Mouse (Mus musculus): ENCODE results near the gene Pcif1. TPM values are rescaled to one million over a fixed set of nuclear protein-coding genes. Genes with fewer than 3 reads are reported as not detected.

Gene Pcif1
- polyA plus RNA-seq, 2 experiments = 40.5 to 66.4 TPM

- Histone ChIP-seq H3K36me3 (ENCODE audit: control insufficient read depth, insufficient read depth, low read length) (no peaks in the 10 kb centered on the region), H3K9me3 (ENCODE audit: control insufficient read depth, low read length) (peaks cover 3% of the 10 kb centered on the region; the same call in 1 of the 2 replicates), H3K9ac (ENCODE audit: low read depth, low read length, severe bottlenecking) (no peak overlapping the region), H3K27ac (replicated peaks; ENCODE audit: low read depth, low read length) (no peak overlapping the region), H3K4me2 (replicated peaks; ENCODE audit: low read depth, low read length, severe bottlenecking) (no peak overlapping the region), H3K27me3 (ENCODE audit: control insufficient read depth, insufficient read depth, low read length) (no peaks in the 10 kb centered on the region), H3K4me1 (ENCODE audit: control insufficient read depth, insufficient read depth, low read length) (0 out of 2 replicates have a peak, but pooled peaks cover under 1% of the 10 kb centered on the region), H3K4me3 (replicated peaks; ENCODE audit: low read length) (no peak overlapping the region)
- 54% methylated on average over 16 of the region's 16 CpGs for WGBS
- ATAC-seq (ENCODE audit: low FRiP score, low read depth) (no peak; the same call in 1 of the 2 replicates), DNase-seq (ENCODE audit: low spot score) (peak; percentile 46)
- no peak for TF ChIP-seq POLR2A (IDR thresholded peaks at IDR 0.05; ENCODE audit: borderline replicate concordance, extremely low read depth, insufficient read depth, insufficient read length)
Measured at GRCm38 (mm10) chr2:164866741-164867551, 12.2 kb upstream of the Pcif1 start.

- no peak for DNase-seq (ENCODE audit: low spot score)
- Histone ChIP-seq H3K27ac (replicated peaks; ENCODE audit: low read depth, low read length) (no peak overlapping the region), H3K4me2 (replicated peaks; ENCODE audit: low read depth, low read length, severe bottlenecking) (no peak overlapping the region), H3K4me1 (ENCODE audit: control insufficient read depth, insufficient read depth, low read length) (no peaks in the 10 kb centered on the region), H3K9ac (ENCODE audit: low read depth, low read length, severe bottlenecking) (no peak overlapping the region), H3K36me3 (ENCODE audit: control insufficient read depth, insufficient read depth, low read length) (no peaks in the 10 kb centered on the region), H3K9me3 (ENCODE audit: control insufficient read depth, low read length) (peaks cover 3% of the 10 kb centered on the region; the same call in 1 of the 2 replicates), H3K27me3 (ENCODE audit: control insufficient read depth, insufficient read depth, low read length) (no peaks in the 10 kb centered on the region), H3K4me3 (replicated peaks; ENCODE audit: low read length) (no peak overlapping the region)
- no peak for ATAC-seq (ENCODE audit: low FRiP score, low read depth)
- no peak for TF ChIP-seq POLR2A (IDR thresholded peaks at IDR 0.05; ENCODE audit: borderline replicate concordance, extremely low read depth, insufficient read depth, insufficient read length)
- 96% methylated on average over 7 of the region's 7 CpGs for WGBS
Measured at GRCm38 (mm10) chr2:164867566-164867965, 11.5 kb upstream of the Pcif1 start.

- no peak overlapping the region for H3K27ac ChIP-seq (replicated peaks; ENCODE audit: low read depth, low read length)
- peaks cover 3% of the 10 kb centered on the region; the same call in 1 of the 2 replicates for H3K9me3 ChIP-seq (ENCODE audit: control insufficient read depth, low read length)
- ATAC-seq (ENCODE audit: low FRiP score, low read depth) (no peak), DNase-seq (ENCODE audit: low spot score) (no peak)
- H3K4me3 ChIP-seq (replicated peaks; ENCODE audit: low read length) = no peak overlapping the region
- no peaks in the 10 kb centered on the region for H3K4me1 ChIP-seq (ENCODE audit: control insufficient read depth, insufficient read depth, low read length)
- H3K27me3 ChIP-seq (ENCODE audit: control insufficient read depth, insufficient read depth, low read length) = no peaks in the 10 kb centered on the region
- TF ChIP-seq POLR2A (IDR thresholded peaks at IDR 0.05; ENCODE audit: borderline replicate concordance, extremely low read depth, insufficient read depth, insufficient read length) = no peak
- no peaks in the 10 kb centered on the region for H3K36me3 ChIP-seq (ENCODE audit: control insufficient read depth, insufficient read depth, low read length)
- 76% methylated on average over 7 of the region's 7 CpGs for WGBS
- H3K9ac ChIP-seq (ENCODE audit: low read depth, low read length, severe bottlenecking) = no peak overlapping the region
- no peak overlapping the region for H3K4me2 ChIP-seq (replicated peaks; ENCODE audit: low read depth, low read length, severe bottlenecking)
Measured at GRCm38 (mm10) chr2:164868491-164868890, 10.6 kb upstream of the Pcif1 start.

GRCm38 (mm10) chr2:164871602-164872303 is 7.4 kb upstream of the Pcif1 start:
- no peaks in the 10 kb centered on the region for H3K27me3 ChIP-seq (ENCODE audit: control insufficient read depth, insufficient read depth, low read length)
- WGBS = 56% methylated on average over 6 of the region's 6 CpGs
- no peak overlapping the region for H3K27ac ChIP-seq (replicated peaks; ENCODE audit: low read depth, low read length)
- no peaks in the 10 kb centered on the region for H3K36me3 ChIP-seq (ENCODE audit: control insufficient read depth, insufficient read depth, low read length)
- no peak overlapping the region for H3K4me3 ChIP-seq (replicated peaks; ENCODE audit: low read length)
- no peak for TF ChIP-seq POLR2A (IDR thresholded peaks at IDR 0.05; ENCODE audit: borderline replicate concordance, extremely low read depth, insufficient read depth, insufficient read length)
- H3K9ac ChIP-seq (ENCODE audit: low read depth, low read length, severe bottlenecking) = no peak overlapping the region
- H3K4me2 ChIP-seq (replicated peaks; ENCODE audit: low read depth, low read length, severe bottlenecking) = no peak overlapping the region
- DNase-seq (ENCODE audit: low spot score) (no peak), ATAC-seq (ENCODE audit: low FRiP score, low read depth) (no peak)
- no peaks in the 10 kb centered on the region for H3K4me1 ChIP-seq (ENCODE audit: control insufficient read depth, insufficient read depth, low read length)
- peaks cover 3% of the 10 kb centered on the region; the same call in 1 of the 2 replicates for H3K9me3 ChIP-seq (ENCODE audit: control insufficient read depth, low read length)

- H3K4me2 ChIP-seq (replicated peaks; ENCODE audit: low read depth, low read length, severe bottlenecking) = no peak overlapping the region
- WGBS = 59% methylated on average over 3 of the region's 3 CpGs
- H3K27me3 ChIP-seq (ENCODE audit: control insufficient read depth, insufficient read depth, low read length) = no peaks in the 10 kb centered on the region
- ATAC-seq (ENCODE audit: low FRiP score, low read depth) (no peak), DNase-seq (ENCODE audit: low spot score) (no peak)
- H3K27ac ChIP-seq (replicated peaks; ENCODE audit: low read depth, low read length) = no peak overlapping the region
- H3K4me3 ChIP-seq (replicated peaks; ENCODE audit: low read length) = no peak overlapping the region
- no peaks in the 10 kb centered on the region for H3K9me3 ChIP-seq (ENCODE audit: control insufficient read depth, low read length)
- H3K4me1 ChIP-seq (ENCODE audit: control insufficient read depth, insufficient read depth, low read length) = peaks cover 7% of the 10 kb centered on the region; the same call in 1 of the 2 replicates
- H3K9ac ChIP-seq (ENCODE audit: low read depth, low read length, severe bottlenecking) = no peak overlapping the region
- peaks cover 3% of the 10 kb centered on the region; the same call in 1 of the 2 replicates for H3K36me3 ChIP-seq (ENCODE audit: control insufficient read depth, insufficient read depth, low read length)
- no peak for TF ChIP-seq POLR2A (IDR thresholded peaks at IDR 0.05; ENCODE audit: borderline replicate concordance, extremely low read depth, insufficient read depth, insufficient read length)
Measured at GRCm38 (mm10) chr2:164873621-164874020, 5.5 kb upstream of the Pcif1 start.
